Mouse (Mus musculus) lung, embryonic 15.5 days (tissue): Measurements from ENCODE around the gene Ccdc105. TPM values are rescaled to one million over a fixed set of nuclear protein-coding genes. Genes with fewer than 3 reads are reported as not detected.
A peak's percentile ranks its signal among the peaks of the same experiment; 100 is the strongest.

Source experiments
- ATAC-seq: fragments of 200-750 bp; cut with Nextera tagmentation; 2 replicates; pipeline ENCODE4 v1.8.0; 2017; ENCODE audit warnings: moderate number of reproducible peaks, borderline replicate concordance; ENCODE audit not compliant: low FRiP score, low TSS enrichment; ENCODE audit errors: extremely low read depth
- H3K27ac ChIP-seq: fragments of 300-500 bp; sonication (generic); 2 replicates; pipeline ENCODE4 v1.5.1; 2015; ENCODE audit warnings: moderate library complexity, mild to moderate bottlenecking, inconsistent platforms
- H3K27me3 ChIP-seq: fragments of 300-500 bp; sonication (generic); 2 replicates; pipeline ENCODE4 v1.6.1; 2015; ENCODE audit warnings: inconsistent platforms
- H3K36me3 ChIP-seq: fragments of 300-500 bp; sonication (generic); 2 replicates; pipeline ENCODE4 v1.6.1; 2015; ENCODE audit warnings: inconsistent platforms
- H3K4me1 ChIP-seq: fragments of 300-500 bp; sonication (generic); 2 replicates; pipeline ENCODE4 v1.6.1; 2015; ENCODE audit warnings: inconsistent platforms
- H3K4me2 ChIP-seq: fragments of 300-500 bp; sonication (generic); 2 replicates; pipeline ENCODE4 v1.6.1; 2015; ENCODE audit warnings: inconsistent platforms, mild to moderate bottlenecking, moderate library complexity
- H3K4me3 ChIP-seq: fragments of 300-500 bp; sonication (generic); 2 replicates; pipeline ENCODE4 v1.5.1; 2015; ENCODE audit warnings: mild to moderate bottlenecking, inconsistent platforms
- H3K9ac ChIP-seq: fragments of 300-500 bp; sonication (generic); 2 replicates; pipeline ENCODE4 v1.6.1; 2015; ENCODE audit warnings: inconsistent platforms
- H3K9me3 ChIP-seq: fragments of 300-500 bp; sonication (generic); 2 replicates; pipeline ENCODE4 v1.6.1; 2016; ENCODE audit warnings: inconsistent platforms
- WGBS: fragments of 180-500 bp; shearing (Covaris S2); methylation state at CpG from one replicate; pipeline ENCODE4 v1.1.7; 2015; 5-methylcytosine and 5-hydroxymethylcytosine counted together
- polyA plus RNA-seq: library from polyadenylated mRNA; unstranded; fragments of >200 nt; fragmentation: Nextera tagmentation; extraction: Ambion mirVana; gene quantifications from 2 replicates; pipeline ENCODE4 v1.2.1, GENCODE M21; 2015

Ccdc105 gene
- polyA plus RNA-seq, 1 experiment from 2014 or later, result 0.09 TPM

DNA sequence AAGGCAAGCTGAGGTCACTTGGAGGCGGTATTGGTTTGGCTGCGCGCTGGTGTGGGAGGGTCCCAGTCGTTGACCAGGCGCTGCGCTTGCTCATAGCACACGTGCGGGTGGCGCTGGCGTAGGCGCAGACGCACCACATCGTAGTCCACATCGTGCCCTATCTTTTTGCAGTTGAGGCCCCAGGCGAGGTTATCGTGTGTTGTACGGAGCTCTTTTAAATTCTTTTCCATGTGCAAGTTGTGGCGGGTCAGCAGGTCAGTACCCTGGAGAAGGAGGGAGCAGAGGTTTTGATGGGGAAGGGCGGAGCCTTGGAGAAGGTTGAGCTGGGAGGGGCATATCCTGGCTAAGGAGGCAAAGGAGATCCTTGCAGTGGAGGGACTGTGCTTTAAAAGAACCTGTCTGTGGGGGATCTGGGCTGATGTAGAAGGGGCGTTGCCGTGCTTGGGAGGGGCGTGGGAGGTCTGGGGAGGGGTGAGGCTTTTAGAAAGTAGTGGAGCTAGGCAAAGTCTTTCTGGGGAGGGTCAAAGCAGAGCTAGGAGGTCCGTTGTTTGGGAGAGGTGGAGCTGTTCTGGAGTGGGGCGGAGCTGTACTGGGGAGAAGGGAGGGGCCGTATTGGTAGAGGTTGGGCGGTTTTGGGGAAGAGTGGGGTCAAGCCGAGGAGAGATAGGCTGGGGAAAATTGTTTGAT is 5.7 kb downstream of the Ccdc105 start:
- no peak overlapping the region for H3K9ac ChIP-seq
- WGBS, result 2% methylated on average over 27 of the region's 27 CpGs
- ATAC-seq, result peak; percentile 71
- H3K9me3 ChIP-seq, result no peaks in the 10 kb centered on the region
- H3K4me3 ChIP-seq, result peak overlapping the region; percentile 37
- no peaks in the 10 kb centered on the region; the same call in 1 of the 2 replicates for H3K27me3 ChIP-seq
- H3K4me2 ChIP-seq, result peak overlapping the region; percentile 71
- no peaks in the 10 kb centered on the region for H3K36me3 ChIP-seq
- H3K27ac ChIP-seq, result no peak overlapping the region
- peaks cover 14% of the 10 kb centered on the region for H3K4me1 ChIP-seq

DNA sequence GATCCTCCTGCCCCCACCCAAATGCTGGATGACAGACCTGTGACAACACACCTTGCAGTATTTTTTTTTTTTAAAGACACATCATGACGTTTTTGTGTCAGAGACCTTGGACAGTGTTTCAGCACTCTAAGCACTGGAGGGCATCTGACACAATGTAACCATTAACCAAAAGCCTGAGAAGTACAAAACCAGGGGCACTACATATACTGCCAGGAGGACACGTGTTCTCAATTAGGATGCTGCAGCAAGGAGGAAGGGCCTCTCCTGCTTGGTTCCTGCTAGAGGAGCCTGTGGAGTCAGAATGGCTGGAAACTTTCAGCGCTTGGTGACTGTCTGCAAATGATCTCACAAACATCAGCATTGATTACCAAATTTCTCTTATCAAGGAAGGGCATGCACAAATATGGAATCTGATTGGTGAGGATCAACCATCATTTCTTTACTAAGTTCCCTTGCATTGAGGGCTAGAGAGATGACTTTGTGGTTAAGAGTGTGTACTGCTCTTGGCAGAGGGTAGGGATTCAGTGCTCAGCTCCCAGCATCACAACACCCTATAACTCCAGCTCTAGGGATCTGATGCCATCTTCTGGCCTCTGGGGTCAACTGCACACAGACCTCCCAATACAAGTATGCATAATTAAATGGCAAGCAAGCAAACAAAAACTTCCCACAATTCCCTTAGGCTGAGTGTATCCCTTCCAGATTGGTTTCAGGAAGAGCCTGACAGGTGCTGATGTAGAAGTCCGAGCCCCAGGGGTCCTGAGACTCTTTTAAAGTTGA is 7.2 kb downstream of the Ccdc105 start:
- H3K36me3 ChIP-seq, result no peaks in the 10 kb centered on the region
- no peak for ATAC-seq

GRCm38 (mm10) chr10:78743721-78744120 is 9.1 kb downstream of the Ccdc105 start:
- Histone ChIP-seq H3K9me3 (no peaks in the 10 kb centered on the region), H3K27ac (no peak overlapping the region), H3K4me1 (peaks cover 9% of the 10 kb centered on the region; the same call in 1 of the 2 replicates), H3K4me2 (no peak overlapping the region), H3K4me3 (no peak overlapping the region), H3K27me3 (no peaks in the 10 kb centered on the region), H3K36me3 (no peaks in the 10 kb centered on the region), H3K9ac (no peak overlapping the region)
- no peak for ATAC-seq

More for the DNA sequence above, 7.2 kb downstream of the Ccdc105 start:
- Histone ChIP-seq H3K27me3 (no peaks in the 10 kb centered on the region), H3K4me1 (peaks cover 9% of the 10 kb centered on the region; the same call in 1 of the 2 replicates), H3K4me2 (no peak overlapping the region), H3K9ac (no peak overlapping the region), H3K4me3 (no peak overlapping the region), H3K9me3 (no peaks in the 10 kb centered on the region), H3K27ac (no peak overlapping the region)
- 55% methylated on average over 4 of the region's 4 CpGs for WGBS

DNA sequence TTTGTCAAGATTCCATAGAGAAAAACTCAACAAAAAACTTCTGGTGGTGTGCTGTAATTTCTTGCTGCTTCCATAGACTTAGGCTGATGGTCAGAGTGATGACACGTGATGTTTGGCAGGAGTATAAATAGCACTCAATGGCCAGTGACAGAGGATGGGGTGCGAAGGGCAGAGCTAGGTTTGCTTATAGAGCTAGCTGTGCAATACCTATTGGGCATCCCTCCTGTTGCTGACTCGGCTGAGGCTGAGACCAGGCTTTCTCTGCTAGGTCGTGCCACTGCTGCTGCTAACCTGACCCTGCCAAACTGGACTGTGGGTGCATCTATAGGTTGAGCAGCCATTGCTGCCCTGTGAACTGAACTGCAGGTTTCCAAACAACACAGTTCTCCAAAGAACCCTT is 13.0 kb downstream of the Ccdc105 start:
- H3K27me3 ChIP-seq, result no peaks in the 10 kb centered on the region
- H3K9me3 ChIP-seq, result no peaks in the 10 kb centered on the region
- H3K36me3 ChIP-seq, result no peaks in the 10 kb centered on the region
- WGBS, result 57% methylated on average over 4 of the region's 4 CpGs
- ATAC-seq, result no peak
- no peak overlapping the region for H3K4me3 ChIP-seq
- no peak overlapping the region for H3K9ac ChIP-seq
- H3K27ac ChIP-seq, result no peak overlapping the region
- H3K4me2 ChIP-seq, result no peak overlapping the region
- H3K4me1 ChIP-seq, result no peaks in the 10 kb centered on the region

DNA sequence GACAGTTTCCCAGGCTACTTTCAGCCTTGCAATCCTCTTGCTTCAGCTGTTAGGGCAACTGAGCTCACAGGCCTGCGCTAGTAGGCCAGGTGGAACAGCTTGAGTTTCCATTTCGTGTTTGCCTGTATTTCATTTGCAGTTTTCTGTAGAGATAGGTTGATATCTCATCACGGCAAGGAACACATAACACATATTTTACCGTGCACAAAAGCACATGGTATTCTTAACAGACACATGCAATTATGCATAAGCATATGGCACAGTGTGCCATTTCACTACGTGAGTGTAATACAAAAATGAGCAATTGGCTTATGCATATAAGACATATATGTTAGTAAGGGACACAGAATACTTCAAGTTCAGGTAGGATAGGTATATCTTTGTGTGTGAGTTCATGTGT is 25.0 kb downstream of the Ccdc105 start:
- 79% methylated on average over 5 of the region's 5 CpGs for WGBS
- peak overlapping the region; percentile 33; the same call in 1 of the 2 replicates for H3K27ac ChIP-seq
- no peak overlapping the region for H3K4me2 ChIP-seq
- no peaks in the 10 kb centered on the region for H3K36me3 ChIP-seq
- H3K27me3 ChIP-seq, result no peaks in the 10 kb centered on the region
- H3K4me1 ChIP-seq, result peaks cover 10% of the 10 kb centered on the region; the same call in 1 of the 2 replicates
- no peak overlapping the region for H3K4me3 ChIP-seq
- no peak for ATAC-seq
- H3K9me3 ChIP-seq, result no peaks in the 10 kb centered on the region
- H3K9ac ChIP-seq, result no peak overlapping the region

DNA sequence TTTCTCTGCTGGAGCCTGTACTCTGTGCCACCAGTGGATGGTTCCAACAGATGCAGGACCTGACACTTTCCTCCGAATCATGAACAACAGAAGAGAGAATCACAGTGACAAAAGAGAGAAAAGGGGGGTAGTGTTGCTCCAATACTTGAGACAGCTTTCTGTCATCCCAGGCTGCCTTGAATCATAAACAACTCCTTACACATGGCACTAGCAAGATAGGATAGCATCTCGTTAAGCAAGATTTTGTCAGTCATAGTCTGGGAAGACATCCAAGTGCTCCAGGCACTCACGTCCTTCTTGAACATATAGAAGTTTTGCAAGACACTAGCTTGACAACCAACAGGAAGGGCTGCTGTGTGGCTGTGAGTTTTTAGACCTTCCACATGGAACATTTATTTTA is 25.8 kb downstream of the Ccdc105 start:
- ATAC-seq, result peak; percentile 88
- Histone ChIP-seq H3K4me2 (no peak overlapping the region), H3K27me3 (no peaks in the 10 kb centered on the region), H3K9ac (no peak overlapping the region), H3K9me3 (no peaks in the 10 kb centered on the region), H3K4me3 (no peak overlapping the region), H3K4me1 (peaks cover 17% of the 10 kb centered on the region), H3K36me3 (no peaks in the 10 kb centered on the region), H3K27ac (0 out of 2 replicates have a peak overlapping the region, but pooled peaks have one; percentile 59)
- 23% methylated on average over 3 of the region's 3 CpGs for WGBS

- Histone ChIP-seq H3K4me1 (peaks cover 21% of the 10 kb centered on the region), H3K9me3 (no peaks in the 10 kb centered on the region), H3K4me2 (no peak overlapping the region), H3K9ac (no peak overlapping the region), H3K27me3 (no peaks in the 10 kb centered on the region), H3K4me3 (no peak overlapping the region), H3K36me3 (no peaks in the 10 kb centered on the region), H3K27ac (no peak overlapping the region)
- WGBS, result 29% methylated on average over 2 of the region's 2 CpGs
- no peak for ATAC-seq
These were observed 29.4 kb downstream of the Ccdc105 start for GRCm38 (mm10) chr10:78723416-78723815.

DNA sequence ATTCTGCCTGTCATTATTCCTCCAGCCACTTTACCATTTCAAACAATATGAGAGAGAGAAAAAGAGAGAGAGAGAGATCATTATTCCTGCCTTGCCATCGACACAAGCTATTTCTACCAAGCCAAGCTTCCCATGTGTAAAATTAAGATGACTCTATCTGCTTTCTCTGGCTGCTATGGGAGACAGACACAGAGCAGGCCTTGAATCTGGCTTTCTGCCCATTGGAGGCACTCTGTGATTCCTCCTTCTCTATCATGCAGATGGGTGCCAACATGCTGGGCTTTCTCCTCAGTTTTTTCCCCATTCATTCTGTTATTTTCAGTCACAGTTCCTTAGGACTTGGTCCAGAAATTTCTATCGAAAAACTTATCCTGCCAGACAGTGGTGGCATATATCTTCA is 30.2 kb downstream of the Ccdc105 start:
- no peak overlapping the region for H3K4me2 ChIP-seq
- no peak overlapping the region for H3K4me3 ChIP-seq
- H3K27ac ChIP-seq, result no peak overlapping the region
- H3K9me3 ChIP-seq, result no peaks in the 10 kb centered on the region
- no peaks in the 10 kb centered on the region for H3K27me3 ChIP-seq
- no peaks in the 10 kb centered on the region for H3K36me3 ChIP-seq
- H3K9ac ChIP-seq, result no peak overlapping the region
- 45% methylated on average over 2 of the region's 2 CpGs for WGBS
- H3K4me1 ChIP-seq, result peaks cover 18% of the 10 kb centered on the region
- ATAC-seq, result no peak

- Histone ChIP-seq H3K4me2 (no peak overlapping the region), H3K27me3 (no peaks in the 10 kb centered on the region), H3K9me3 (no peaks in the 10 kb centered on the region), H3K27ac (no peak overlapping the region), H3K36me3 (no peaks in the 10 kb centered on the region), H3K4me3 (no peak overlapping the region), H3K4me1 (peaks cover 18% of the 10 kb centered on the region), H3K9ac (no peak overlapping the region)
- ATAC-seq, result no peak
- WGBS, result 41% methylated on average over 5 of the region's 5 CpGs
These were observed 30.8 kb downstream of the Ccdc105 start for GRCm38 (mm10) chr10:78722036-78722435.

DNA sequence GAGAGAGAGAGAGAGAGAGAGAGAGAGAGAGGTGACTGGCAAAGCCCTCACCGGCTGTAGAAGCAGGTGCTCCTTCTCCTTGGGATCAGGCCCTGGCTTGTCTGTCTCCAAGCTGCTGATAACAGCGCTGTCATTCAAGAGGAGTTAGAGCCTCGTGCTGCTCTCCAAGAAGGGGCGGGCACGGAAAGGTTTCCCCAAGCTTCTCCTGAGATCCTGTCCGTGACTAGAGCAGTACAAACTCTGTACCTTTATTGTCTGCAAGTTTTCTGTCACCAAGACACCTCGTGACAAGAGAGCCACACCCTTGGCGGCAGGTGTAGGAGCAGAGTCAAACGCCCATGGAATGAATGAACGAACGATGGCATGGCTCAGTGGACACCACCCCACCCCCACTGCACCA is 34.8 kb downstream of the Ccdc105 start, which contains the start of gene Casp14:
Gene Casp14, minus strand, starts transcription at position 239 of the 400 bp plus-strand sequence.
- no peak within 1 kb of the TSS for H3K27ac ChIP-seq
- H3K27me3 ChIP-seq, result no peaks in the 10 kb centered on the region
- no peaks in the 10 kb centered on the region for H3K9me3 ChIP-seq
- no peak for ATAC-seq
- WGBS, result 47% methylated on average over 11 of the region's 11 CpGs
- no peak within 1 kb of the TSS for H3K4me3 ChIP-seq
- H3K9ac ChIP-seq, result no peak within 1 kb of the TSS
- no peaks in the 10 kb centered on the region for H3K36me3 ChIP-seq
- no peak within 1 kb of the TSS for H3K4me2 ChIP-seq
- peaks cover 11% of the 10 kb centered on the region; the same call in 1 of the 2 replicates for H3K4me1 ChIP-seq

- no peak overlapping the region for H3K9ac ChIP-seq
- no peaks in the 10 kb centered on the region for H3K4me1 ChIP-seq
- no peaks in the 10 kb centered on the region for H3K36me3 ChIP-seq
- H3K27me3 ChIP-seq, result no peaks in the 10 kb centered on the region
- H3K4me2 ChIP-seq, result no peak overlapping the region
- no peak overlapping the region for H3K4me3 ChIP-seq
- H3K9me3 ChIP-seq, result no peaks in the 10 kb centered on the region
- ATAC-seq, result no peak
- H3K27ac ChIP-seq, result no peak overlapping the region
These were observed 36.6 kb downstream of the Ccdc105 start for GRCm38 (mm10) chr10:78716231-78716630.

DNA sequence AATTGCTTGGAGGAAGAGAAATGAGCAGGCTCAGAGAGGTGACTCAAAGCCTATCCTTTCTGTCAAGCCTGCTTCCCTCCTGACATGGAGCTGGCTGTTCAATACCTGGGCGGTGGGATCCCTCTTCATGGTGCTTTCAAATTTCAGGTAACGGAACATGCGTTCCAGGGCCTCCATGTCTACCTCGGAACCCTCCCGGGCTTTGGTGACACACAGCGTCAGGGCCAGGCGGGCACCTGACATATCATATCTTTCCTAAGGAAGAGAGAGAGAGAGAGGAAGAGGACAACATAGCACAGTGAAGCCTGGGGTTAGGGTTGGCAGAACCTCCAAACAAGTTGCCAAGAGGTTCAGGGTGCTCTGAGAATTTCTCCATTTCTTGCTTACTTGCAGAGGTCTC is 37.7 kb downstream of the Ccdc105 start:
- Histone ChIP-seq H3K4me1 (no peaks in the 10 kb centered on the region), H3K27me3 (no peaks in the 10 kb centered on the region), H3K9ac (no peak overlapping the region), H3K27ac (no peak overlapping the region), H3K9me3 (no peaks in the 10 kb centered on the region), H3K36me3 (no peaks in the 10 kb centered on the region), H3K4me2 (no peak overlapping the region), H3K4me3 (no peak overlapping the region)
- ATAC-seq, result no peak
- WGBS, result 94% methylated on average over 7 of the region's 7 CpGs
